Comparison of ENCODE assay signal across 8 mouse cellular contexts in the genomic region with DNA sequence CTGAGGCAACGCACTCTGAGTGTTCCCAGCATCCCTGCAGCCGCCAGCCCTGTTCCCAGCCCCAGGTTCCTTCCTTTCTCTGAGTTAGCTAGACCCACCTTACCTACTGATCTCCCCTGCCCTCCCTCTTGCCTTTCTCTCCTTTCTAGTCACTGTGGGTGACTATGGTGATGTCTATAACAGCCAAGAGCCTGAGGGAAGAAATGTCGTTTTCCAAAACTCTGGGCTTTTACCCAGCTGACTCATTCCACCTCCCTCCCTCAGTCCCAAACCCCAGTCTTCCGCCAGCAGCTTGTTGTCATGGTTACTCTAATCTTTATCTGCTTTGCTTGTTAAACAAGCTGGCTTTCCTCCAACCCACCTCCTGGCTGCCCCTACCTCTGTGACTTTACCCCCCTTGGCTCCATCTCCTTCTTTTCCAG.
DNase-seq lines count a peak whose midpoint lies in the region; ATAC-seq and TF ChIP-seq lines count a peak whose summit lies in the region.

No protein-coding gene starts in this region.

- TF ChIP-seq POLR2A in brain, embryonic 14.5 days (IDR thresholded peaks at IDR 0.05; ENCODE audit: borderline replicate concordance, extremely low read depth, insufficient read depth, insufficient read length, poor library complexity, severe bottlenecking) = no peak

- peaks cover 16% of the 10 kb centered on the region for H3K4me1 ChIP-seq in lung, embryonic 15.5 days
- H3K4me1 ChIP-seq in neural tube, embryonic 14.5 days (ENCODE audit: control insufficient read depth, insufficient read depth, low read length) = peaks cover 19% of the 10 kb centered on the region

- H3K9me3 ChIP-seq in lung, embryonic 15.5 days = no peaks in the 10 kb centered on the region
- no peaks in the 10 kb centered on the region for H3K9me3 ChIP-seq in neural tube, embryonic 14.5 days (ENCODE audit: control insufficient read depth, low read length)

- H3K4me2 ChIP-seq in lung, embryonic 15.5 days = no peak overlapping the region
- H3K4me2 ChIP-seq in neural tube, embryonic 14.5 days (ENCODE audit: low read depth, low read length) = no peak overlapping the region

- WGBS in lung, embryonic 15.5 days = 31% methylated on average over 4 of the region's 4 CpGs
- WGBS in neural tube, embryonic 14.5 days = 43% methylated on average over 4 of the region's 4 CpGs

- no peaks in the 10 kb centered on the region for H3K27me3 ChIP-seq in lung, embryonic 15.5 days
- H3K27me3 ChIP-seq in neural tube, embryonic 14.5 days (ENCODE audit: control insufficient read depth, insufficient read depth, low read length) = no peaks in the 10 kb centered on the region

- no peak for DNase-seq in lung, postnatal 4 days
- peak; percentile 91 for DNase-seq in brain, embryonic 14.5 days (ENCODE audit: low read depth)
- DNase-seq in frontal cortex, postnatal 14 days (ENCODE audit: low spot score in 2 of 2) = peak; percentile 37 to 47
- DNase-seq in layer of hippocampus, adult 8-10 months (ENCODE audit: low spot score in 2 of 2) = peak; percentile 70 to 76
- DNase-seq in thymus, postnatal 10 days (ENCODE audit: low spot score in 2 of 2) = no peak

- H3K36me3 ChIP-seq in lung, embryonic 15.5 days = no peaks in the 10 kb centered on the region
- no peaks in the 10 kb centered on the region for H3K36me3 ChIP-seq in neural tube, embryonic 14.5 days (ENCODE audit: control insufficient read depth, insufficient read depth, low read length)

- H3K9ac ChIP-seq in lung, embryonic 15.5 days = no peak overlapping the region
- no peak overlapping the region for H3K9ac ChIP-seq in neural tube, embryonic 14.5 days (replicated peaks; ENCODE audit: low read depth, low read length)

- no peak overlapping the region for H3K27ac ChIP-seq in lung, embryonic 15.5 days
- peak overlapping the region; percentile 39 for H3K27ac ChIP-seq in neural tube, embryonic 14.5 days (ENCODE audit: low read depth, low read length)

- H3K4me3 ChIP-seq in lung, embryonic 15.5 days = no peak overlapping the region
- H3K4me3 ChIP-seq in neural tube, embryonic 14.5 days (ENCODE audit: low read depth, low read length) = no peak overlapping the region

- ATAC-seq in lung, embryonic 15.5 days (ENCODE audit: borderline replicate concordance, extremely low read depth, low FRiP score, low TSS enrichment) = peak; percentile 59; the same call in 1 of the 2 replicates
- ATAC-seq in neural tube, embryonic 14.5 days (ENCODE audit: low read depth) = peak; percentile 65; the same call in 1 of the 2 replicates
- no peak for ATAC-seq in megakaryocyte, adult 5-6 weeks (ENCODE audit: poor library complexity, severe bottlenecking)

- TF ChIP-seq CTCF in brain, embryonic 14.5 days (IDR thresholded peaks at IDR 0.05; ENCODE audit: borderline replicate concordance, extremely low read depth, insufficient read depth, insufficient read length) = no peak

Comparison
In these comparisons a context has a peak if more than half of its experiments do, and no peak if none do; other contexts are left out.
1. DNase-seq: peak in brain, embryonic 14.5 days (single experiment), frontal cortex, postnatal 14 days (2 of 2) and layer of hippocampus, adult 8-10 months (2 of 2); none in lung, postnatal 4 days (0 of 2) and thymus, postnatal 10 days (0 of 2).